Mouse (Mus musculus) thymus, postnatal 14 days (tissue): ENCODE results near the gene Hcfc2.

Source experiments
- DNase-seq: peaks from one replicate; pipeline ENCODE4 v3.0.0; 2021

Gene Hcfc2

DNA sequence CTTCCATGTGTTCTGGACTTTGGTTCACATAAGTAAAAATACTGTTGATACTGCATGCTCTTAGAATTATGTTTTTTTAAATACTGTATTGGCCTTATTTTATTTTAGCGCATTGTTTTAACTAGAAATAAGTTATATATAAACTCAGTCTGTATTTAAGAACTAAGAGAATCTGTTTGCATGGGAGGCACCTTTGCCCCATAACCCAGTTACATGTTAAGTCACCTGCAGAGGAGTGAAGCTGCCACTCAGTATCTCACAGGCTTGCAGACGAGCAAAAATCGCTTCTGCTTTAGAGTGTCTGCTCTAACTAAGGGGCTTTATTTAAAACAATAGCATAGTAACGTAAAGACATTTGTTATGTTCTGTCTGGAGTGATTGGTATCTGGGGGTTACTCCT is 45.9 kb downstream of the Hcfc2 start:
- DNase-seq = no peak

DNA sequence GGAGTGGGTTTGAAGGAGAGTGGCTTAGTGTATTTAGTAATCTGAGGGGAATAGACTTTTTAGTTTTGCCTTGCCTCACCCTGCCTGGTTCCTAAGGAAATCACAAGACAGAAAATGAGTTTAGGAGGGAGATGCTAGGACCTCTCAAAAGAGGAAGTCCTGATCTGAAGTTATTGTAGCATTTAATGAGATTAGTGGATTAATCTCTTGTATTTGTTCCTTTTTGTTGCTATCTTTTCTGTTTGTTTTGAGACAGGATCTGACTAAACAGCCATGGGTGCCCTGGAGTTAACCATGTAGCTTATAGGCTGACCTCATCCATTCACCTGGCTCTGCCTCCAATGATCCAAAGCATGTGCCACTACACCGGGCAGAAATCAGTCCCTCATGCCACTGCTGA is 46.6 kb downstream of the Hcfc2 start:
- no peak for DNase-seq

DNA sequence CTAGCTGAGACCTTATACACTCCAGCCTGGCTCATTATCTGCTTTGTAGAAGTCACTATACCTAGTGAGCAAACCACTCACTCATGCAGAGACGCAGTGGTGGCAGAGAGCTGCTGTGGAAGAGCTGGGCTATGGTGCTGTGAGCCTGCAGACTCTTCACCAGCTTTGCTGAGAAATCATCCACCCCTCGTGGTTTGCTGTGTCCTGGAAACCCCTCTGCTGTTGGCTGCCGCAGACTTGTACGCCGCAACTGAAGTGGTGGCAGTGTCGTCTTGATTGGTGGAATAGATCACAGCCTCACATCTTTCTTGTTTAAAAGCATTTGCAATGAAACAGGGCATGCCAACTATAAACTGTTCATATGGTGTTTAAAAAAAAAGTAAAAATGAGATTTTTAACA is 48.3 kb downstream of the Hcfc2 start:
- DNase-seq = no peak

DNA sequence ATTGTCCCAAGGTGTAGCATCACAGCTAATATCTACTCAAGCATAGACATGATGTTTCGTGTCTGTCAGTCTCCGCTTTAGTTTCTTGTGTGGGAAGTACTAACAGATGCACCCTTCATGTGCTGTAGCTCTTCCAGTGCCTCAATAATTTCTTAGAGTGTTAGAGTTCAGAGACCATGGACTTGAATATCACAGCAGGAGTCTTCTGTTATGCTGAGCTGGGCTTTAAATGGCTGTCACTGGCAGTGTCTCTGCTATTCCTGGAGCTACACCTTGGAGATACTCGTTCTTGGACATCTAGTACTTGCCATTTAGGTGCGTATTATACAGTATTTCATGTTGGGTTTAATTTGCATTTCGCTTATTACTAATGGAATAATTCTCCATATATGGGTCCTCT is 49.3 kb downstream of the Hcfc2 start:
- DNase-seq = no peak

DNA sequence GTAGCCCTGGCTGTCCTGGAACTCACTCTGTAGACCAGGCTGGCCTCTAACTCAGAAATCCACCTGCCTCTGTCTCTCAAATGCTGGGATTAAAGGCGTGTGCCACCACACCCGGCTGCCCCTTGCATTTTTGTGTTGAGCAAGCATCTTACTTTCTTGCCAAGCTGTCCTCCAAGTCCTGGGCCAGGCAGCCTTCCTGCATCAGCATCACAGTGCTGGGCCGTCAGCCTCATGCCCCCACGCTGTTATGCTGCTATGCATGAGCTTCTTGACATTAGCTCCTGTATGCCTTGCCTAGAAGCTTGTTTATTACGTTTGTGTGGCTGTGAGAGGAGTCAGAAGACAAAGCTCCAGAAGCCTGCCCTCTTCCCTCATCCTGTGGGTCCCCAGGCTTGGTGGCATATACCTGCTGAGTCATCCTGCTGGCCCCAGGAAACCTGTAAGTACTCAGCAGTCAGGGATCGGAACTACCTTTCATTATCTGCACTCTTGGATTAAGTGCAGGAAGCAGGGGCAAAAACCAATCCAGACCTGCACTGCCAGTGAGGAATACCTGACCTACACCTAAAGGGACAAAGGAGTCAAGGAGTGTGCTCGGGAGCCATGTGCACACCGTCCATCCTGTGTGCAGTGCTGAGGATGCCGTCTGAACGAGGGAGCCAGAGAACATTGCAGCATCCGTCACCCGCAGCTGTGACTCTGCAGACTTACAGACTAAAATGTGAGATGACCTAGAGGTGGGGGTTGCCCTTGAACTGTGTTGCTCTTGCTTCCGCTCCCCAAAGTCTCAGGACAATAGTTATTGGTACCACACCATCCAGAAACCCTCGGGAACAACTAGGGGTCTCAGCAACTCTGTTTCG is 51.3 kb downstream of the Hcfc2 start:
- DNase-seq = no peak

DNA sequence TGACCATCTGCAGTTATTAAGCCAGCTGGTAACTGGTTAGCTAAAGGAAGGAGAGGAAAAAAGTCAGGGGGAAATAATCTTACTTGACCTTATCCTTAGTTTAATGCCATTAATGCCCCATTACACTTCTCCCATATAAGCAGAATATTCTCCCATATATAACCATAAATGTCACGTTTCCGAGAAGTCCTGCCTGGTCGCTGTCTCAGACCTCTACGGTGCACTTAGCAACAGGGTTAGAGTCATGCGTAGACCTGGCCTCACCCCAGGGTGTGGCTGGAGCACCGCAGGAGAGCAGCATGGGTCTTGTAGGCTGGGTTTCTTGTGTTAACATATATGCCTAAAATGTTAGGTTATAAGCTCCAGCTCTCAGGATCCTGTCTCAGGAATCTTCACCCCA is 54.8 kb downstream of the Hcfc2 start:
- no peak for DNase-seq

DNA sequence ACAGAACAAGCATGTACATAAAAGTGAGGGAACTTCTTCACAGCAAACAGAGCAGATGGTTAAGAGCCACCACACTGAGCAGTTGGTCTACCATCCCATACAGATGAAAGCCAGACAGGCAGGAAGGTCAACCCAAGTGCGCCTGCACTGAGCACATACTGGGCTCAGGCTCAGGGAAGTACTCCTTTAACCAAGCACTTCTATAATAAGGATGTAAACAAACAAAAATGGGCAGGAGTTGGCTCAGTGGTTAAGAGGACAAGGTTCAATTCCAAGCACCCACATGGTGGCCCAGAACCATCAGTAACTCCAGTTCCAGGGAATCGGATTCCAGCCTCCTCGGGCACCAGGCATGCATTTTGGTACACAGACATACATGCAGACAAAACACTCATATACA is 57.0 kb downstream of the Hcfc2 start:
- DNase-seq = no peak

DNA sequence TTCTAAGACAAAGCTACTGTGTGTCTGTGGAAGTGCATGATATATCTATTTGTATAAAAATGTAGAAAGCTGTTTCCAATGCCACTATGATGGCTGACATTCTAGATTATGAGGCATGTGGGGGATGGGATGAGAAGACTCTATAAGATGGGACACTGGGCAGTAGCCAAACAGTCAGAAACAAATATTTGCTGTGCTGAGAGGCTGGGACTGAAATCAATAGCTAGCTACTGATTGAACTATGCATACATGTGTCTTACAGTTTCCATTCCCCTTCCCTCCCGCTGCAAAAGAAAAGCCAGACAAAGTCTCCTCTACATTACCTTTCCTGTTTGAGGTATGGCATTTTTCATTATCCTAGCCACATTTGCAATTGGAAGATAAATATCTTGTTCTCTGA is 58.7 kb downstream of the Hcfc2 start:
- no peak for DNase-seq

DNA sequence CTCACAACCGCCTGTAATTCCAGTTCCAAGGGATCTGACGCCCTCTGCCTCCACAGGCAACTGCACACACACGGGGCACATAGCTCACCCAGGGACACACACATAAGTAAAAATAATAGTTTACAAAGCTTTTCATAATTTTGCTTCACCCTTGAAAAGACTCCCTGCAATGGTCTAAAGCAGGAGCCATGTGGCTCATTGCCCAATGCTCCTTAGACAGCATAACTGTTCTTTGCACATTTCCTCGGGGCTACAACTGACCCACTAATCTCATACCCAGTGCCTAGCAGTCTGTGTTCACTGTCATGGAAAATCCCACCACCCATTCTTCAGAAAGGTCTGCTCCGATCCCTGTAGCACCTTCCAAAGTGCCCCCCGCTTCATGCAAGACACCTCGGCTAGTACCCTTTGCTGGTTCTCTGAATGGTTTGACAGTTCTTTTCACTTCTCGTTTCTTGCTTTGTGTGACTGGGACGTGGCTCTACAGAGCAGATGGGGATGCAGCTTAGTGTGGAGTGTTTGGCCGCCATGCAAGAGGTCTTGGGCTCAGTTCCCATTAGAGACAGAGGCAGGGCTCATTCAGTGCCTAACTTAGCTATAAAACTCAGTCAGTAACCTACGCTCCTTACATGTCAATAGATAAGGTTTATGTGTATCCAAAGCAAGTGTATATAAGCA is 59.4 kb downstream of the Hcfc2 start:
- DNase-seq = no peak

DNA sequence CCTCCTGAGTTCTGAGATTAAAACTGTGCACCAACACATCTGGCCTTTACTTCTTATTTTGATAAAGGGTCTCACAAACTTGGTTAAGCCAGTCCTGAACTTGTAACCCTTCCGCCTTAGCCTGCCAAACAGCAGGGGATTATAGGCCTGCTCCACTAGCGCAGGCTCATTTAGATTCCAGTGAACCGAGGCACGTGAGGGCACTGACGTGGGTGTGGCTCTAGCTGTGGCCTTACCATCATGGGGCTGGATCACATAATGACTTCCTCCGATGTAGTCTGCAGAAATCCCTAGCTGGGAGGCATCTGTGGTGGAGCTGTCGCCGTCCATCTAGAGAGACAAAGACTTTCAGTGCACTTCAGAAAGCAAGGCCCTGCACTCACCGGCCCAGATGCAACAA is 60.5 kb downstream of the Hcfc2 start:
- DNase-seq = no peak

DNA sequence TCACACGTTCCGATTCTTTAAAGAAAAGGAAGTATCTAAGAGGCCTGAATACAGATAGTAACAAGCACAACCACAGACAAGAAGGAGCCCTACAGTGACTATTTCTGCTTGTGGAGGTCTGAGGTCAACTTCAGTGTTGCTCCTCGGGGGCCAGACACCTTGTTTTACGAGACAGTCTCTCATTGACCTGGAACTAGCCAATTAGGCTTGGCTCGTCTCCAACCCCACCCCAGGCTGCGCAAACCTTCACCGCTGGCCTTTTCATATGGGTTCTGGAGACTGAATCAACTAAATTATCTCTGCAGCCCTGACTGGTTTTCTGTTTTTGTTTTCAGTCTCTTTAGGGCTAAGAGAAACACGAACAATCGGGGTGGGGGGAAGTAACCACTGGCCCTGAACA is 61.4 kb downstream of the Hcfc2 start:
- DNase-seq = no peak

DNA sequence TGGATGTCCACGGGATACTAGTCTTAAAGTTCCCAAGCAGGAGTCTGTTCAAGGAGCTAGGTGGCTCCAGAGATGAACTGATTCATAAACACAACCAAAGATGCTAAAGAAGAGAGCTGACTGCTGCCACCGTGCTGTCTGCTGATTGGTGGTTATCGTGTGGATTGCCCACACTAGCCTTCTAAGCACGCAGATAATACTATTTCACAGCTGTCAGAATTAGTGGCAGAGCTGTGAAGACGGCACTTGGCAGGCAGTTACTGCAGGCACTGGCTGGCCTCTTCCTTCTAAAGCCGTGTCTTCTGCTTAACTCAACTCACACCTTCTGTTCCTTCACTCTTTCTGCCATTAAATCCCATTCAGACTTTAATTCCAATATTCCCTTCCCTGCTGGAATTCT is 62.4 kb downstream of the Hcfc2 start:
- DNase-seq = no peak

DNA sequence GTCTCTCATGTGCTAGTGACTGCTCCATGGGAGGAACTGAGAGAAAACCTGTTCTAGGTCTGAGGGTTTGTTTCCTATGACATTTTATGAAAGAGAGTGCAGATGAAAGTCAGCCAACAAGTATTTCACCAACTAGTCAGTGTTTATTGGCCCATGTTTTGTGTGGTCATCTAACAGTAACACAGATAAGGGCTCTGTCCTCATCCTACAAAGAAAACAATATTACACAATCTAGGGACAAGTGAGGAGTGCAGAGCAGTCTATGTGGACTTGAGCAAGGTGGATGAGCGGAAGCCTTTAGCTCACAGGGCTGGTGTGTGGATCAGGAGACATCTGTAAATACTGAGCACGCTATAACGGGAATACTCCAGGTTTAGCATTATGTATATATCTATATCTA is 62.9 kb downstream of the Hcfc2 start:
- no peak for DNase-seq

DNA sequence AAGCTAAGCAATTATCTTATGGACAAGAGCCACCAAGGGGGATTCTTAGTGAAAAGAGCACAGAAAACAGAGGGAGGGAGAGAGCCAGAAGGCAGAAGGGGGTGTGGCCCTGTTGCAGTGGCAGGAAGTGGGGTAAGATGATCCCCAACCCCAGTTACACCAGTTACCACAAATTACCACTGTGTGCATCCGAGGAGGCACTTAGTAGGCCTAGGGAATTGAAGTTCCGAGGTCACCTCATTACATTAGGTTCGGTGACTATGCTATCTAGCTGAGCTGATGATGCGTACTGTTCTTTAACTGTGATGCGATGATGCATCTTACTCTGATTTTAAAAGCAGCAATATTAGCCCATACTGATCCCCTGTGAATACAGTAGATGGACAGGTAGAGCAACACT is 63.7 kb downstream of the Hcfc2 start:
- no peak for DNase-seq

DNA sequence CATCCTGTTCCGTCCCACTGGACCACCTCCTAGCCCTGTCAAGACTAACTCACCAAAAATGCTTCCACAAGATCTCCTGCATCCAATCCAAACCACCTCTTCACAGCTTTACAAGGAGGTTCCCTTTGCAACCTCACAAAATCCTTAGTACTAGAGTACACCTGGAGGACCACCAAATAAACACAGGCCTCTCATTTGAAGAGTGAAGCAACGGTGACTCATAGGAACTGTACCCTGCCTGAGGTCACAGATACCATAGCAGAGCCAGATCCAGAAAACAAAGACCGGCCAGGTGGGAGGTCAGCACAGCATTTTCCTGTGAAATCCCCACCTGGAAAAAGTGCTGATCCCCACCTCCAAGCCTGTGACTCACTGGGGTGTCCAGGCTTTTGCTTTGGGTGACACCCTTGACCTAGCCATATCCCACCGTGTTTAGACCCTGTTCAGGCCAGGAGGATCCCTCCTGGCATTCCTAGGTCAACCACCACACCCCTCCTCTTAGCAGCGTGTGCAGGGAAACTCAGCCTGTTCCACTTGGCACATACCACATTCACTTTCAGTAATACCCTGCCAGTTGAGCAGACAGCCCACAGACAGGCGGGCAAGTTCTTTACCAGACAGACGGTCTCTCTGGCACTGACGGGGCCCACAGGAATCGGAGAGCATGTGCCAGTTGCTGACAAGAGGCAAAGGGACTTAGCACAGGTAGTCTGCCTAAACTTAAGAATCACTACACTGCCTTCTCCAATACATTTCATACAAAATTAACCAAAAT is 65.3 kb downstream of the Hcfc2 start:
- DNase-seq = no peak

DNA sequence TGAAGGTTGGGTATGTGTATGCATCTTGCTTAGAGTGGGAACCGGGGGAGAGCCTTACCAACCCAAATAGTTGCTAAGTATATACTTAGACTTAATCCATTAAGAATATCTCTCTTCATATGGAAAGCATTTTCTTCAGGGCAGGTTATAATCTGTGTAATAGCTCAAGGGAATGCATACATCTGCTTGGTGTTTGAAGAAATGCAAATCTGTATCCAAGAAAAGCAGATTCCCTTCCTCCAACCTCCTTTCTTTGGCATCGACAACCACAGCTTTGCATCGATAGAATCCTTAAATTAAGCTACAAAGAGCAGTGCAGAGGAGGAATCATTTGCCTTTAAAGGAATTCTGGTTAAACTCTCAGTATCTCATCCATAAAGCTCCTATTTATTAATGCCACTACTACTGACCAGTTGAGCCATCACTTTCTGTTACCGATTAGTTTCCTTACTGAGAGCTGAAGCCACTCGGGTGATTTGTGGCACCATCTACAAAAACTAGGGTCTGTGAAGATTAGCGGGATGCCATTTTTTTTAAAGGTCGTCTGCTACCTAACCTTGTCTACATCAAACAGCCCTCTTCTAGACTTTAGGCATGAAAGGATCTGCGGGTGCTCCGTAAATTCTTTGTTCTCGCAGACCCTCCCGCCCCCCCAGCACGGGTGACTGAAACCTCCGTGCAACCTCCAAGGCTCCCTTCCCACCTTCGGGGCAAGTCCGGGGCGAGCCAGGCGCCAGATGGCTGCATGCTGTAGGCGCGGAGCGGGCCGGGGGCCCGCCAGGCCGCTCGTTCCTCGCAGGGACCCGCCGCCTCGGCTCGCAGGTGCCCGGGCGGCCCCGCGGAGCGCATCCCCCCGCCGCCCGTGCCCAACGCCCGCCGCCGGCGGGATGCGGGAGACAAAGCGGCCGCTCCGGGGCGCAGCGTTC is 67.1 kb downstream of the Hcfc2 start:
- peak; percentile 70 for DNase-seq

DNA sequence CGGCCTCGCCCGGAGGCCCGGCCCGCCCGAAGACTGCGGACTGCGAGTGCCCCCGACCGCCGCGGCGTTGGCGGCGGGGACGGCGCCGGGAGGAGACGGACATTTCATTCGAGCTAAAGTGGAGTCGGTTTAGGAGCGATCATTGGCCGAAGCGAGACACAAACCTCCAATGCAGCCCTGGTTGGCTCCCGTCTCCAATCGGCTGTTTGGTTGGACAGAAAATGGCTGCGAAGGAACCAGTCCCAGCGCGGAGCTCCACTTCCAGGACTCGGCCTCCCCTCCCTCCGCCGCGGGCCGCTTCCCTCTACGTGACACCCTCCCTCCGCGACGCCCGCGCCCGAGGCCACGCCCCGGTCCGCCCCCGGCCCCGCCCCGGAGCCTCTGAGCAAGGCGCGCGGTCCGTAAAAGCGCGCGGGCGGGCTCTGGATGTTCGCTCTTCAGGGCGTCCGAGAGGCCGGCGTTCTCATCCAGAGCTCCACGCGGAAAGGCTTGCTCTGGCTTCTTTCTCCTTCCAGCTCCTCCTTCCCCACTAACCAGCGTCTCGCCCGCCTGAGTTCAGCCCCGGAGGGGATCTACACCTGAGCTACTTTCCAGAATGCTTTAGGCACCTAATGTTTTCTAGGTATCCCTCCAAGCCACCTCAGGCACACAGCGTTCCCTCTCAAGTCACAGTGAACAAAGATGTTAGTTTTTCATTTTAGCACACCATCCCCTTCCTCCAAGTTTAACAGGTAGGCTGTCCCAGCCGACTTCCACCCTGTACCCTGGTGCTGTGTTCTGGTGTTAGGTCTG is 68.1 kb downstream of the Hcfc2 start, which contains the start of gene Nfyb:
TSS of gene Nfyb (minus strand) at position 305 of the 792 bp plus-strand sequence.
- DNase-seq = peak; percentile 97

DNA sequence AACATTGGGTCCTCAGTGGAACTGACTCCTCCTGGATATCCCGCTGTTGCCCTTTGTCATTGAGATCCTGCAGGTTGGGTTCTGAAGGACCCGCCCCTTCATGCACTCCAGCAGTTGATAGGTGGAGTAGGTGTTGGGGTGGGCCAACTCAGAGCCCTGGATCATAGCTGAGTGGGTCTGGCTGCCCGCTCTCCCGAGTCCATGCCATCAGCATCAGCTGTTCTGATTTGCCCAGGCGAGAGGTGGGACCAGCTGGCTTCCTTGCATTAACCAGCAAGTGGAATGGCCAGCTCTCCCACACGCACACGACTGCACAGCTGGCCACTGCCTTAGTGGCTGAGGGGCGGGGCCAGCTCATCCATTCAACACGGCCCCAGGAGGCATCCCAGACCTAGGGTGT is 72.9 kb downstream of the Hcfc2 start:
- DNase-seq = no peak

DNA sequence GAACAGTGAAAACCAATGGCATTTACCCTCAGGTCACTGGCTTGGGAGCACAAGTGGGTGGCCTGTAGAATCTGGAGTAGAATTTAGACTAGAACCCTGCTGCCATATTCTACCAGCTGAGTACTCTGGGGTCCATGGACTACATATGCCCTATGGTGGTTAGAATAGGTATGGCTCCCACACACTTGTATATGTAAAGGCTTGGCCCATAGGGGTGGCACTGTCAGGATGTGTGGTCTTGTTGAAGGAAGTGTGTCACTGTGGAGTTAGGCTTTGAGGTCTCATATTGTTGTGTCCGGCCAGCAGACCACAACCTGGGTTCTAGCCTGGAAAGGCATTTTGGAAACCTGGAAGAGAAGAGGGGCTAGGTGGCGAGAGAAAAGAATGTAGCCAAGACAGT is 74.8 kb downstream of the Hcfc2 start:
- DNase-seq = no peak

DNA sequence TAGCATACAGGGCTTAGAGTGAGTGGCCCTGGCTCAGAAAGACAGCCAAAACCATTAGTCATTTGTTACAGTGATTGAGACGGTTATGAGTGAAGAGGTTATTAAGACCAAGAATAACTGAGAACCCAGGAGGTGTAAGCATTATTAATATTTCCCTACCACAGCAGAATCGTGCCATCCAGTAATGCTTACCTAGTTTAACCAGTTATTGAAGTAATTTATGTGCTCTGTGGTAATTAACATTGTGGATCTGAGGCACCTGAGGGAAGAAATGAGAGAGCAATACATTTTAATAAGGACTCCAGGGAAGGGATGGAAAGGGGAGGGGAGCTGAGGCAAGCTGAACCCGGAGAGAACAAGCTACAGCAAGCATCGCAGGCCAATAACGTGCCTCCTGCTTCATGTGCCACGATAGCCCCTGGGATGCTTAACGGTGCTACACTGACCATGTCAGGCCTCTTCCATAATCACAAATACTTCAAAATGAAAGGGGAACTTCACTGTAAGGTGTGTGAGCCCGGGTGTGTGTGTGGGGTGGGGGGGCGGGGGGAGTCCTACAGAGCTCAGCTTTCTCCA is 75.7 kb downstream of the Hcfc2 start:
- no peak for DNase-seq

DNA sequence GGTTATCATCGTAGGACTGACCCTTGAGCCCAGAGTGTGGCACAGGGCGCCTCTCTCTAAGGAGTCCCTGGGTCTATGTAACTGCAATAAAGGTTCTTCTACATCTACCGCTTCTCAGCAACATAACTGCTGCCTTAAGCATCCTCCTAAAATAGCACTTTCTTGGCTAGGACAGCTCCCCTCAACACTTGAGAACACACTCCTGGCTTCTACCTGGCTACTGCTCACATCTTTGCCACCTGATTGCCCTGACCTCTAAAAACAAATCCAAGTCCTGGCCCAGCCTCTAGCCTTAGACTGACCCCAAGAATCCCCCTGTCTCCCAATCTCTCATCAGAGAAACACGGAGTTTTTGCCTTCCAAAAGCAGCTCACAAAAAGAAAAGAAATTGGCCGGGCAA is 78.9 kb downstream of the Hcfc2 start:
- DNase-seq = no peak
